9 mouse cellular contexts compared by ENCODE assay signal in the genomic region with DNA sequence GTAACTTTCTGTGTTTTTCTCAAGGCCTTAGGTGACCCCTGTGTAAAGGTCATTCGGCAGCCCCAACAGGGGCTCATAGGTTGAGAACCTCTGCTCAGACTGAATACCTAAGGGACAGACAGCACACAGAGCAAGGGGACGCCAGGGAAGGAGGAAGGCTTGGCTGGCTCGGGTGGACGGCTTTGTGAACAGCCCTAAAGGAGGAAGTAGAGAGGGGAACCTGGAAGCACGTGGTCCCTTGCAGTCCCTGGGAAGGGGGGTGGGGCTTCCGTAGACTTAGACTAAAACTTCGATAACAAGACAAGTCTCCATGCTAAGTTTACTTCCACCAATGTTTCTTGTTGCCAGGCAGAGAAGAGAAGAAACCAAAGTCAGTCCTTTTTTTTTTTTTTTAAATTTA. TPM values are rescaled to one million over a fixed set of nuclear protein-coding genes. Genes with fewer than 3 reads are reported as not detected.
A peak's percentile ranks its signal among the peaks of the same experiment; 100 is the strongest.
DNase-seq lines count a peak whose midpoint lies in the region; ATAC-seq lines count a peak whose summit lies in the region.
"Had no signal": no experiment of that assay in that cellular context is flagged by ENCODE, and none has a peak within 500 bp of the region (broad histone marks: within the 10 kb centered on the region; RNA-seq: fewer than 3 reads in every experiment).

No protein-coding gene starts in this region.

- H3K4me1 ChIP-seq in forebrain, embryonic 12.5 days: peaks cover 50% of the 10 kb centered on the region
- peaks cover 70% of the 10 kb centered on the region for H3K4me1 ChIP-seq in limb, embryonic 10.5 days

- H3K4me3 ChIP-seq in forebrain, embryonic 12.5 days (replicated peaks): no peak overlapping the region
- H3K4me3 ChIP-seq in limb, embryonic 10.5 days: no peak overlapping the region

- H3K27ac ChIP-seq in forebrain, embryonic 12.5 days: no peak overlapping the region
- no peak overlapping the region for H3K27ac ChIP-seq in limb, embryonic 10.5 days

- peaks cover 63% of the 10 kb centered on the region for H3K27me3 ChIP-seq in forebrain, embryonic 12.5 days
- H3K27me3 ChIP-seq in limb, embryonic 10.5 days (ENCODE audit: low read depth, poor library complexity, severe bottlenecking): peaks cover 80% of the 10 kb centered on the region

- ATAC-seq in CD4-positive, CD25-positive, alpha-beta regulatory T cell, adult 4 months: no peak
- no peak for ATAC-seq in forebrain, embryonic 12.5 days (ENCODE audit: low FRiP score)

- no peak overlapping the region for H3K9ac ChIP-seq in forebrain, embryonic 12.5 days

- no peaks in the 10 kb centered on the region for H3K36me3 ChIP-seq in forebrain, embryonic 12.5 days (replicated peaks)
- no peaks in the 10 kb centered on the region for H3K36me3 ChIP-seq in limb, embryonic 10.5 days

- 61% methylated on average over 7 of the region's 7 CpGs for WGBS in forebrain, embryonic 12.5 days
- 63% methylated on average over 7 of the region's 7 CpGs for WGBS in limb, embryonic 10.5 days

- no peak overlapping the region for H3K4me2 ChIP-seq in forebrain, embryonic 12.5 days

- H3K9me3 ChIP-seq in forebrain, embryonic 12.5 days: no peaks in the 10 kb centered on the region
- H3K9me3 ChIP-seq in limb, embryonic 10.5 days (replicated peaks): no peaks in the 10 kb centered on the region

- DNase-seq in CD4-positive, CD25-positive, alpha-beta regulatory T cell, adult 2 months (ENCODE audit: low read depth, low spot score): peak; percentile 57
- peak; percentile 43 for DNase-seq in right cerebral cortex, postnatal 14 days
- DNase-seq in right cerebral cortex, postnatal 36 days (ENCODE audit: low spot score in 2 of 2): no peak
- DNase-seq in skeletal muscle tissue, adult 2 months (ENCODE audit: low read depth, low spot score): peak; percentile 44
- DNase-seq in limb, embryonic 10.5 days (ENCODE audit: low spot score): no peak
- DNase-seq in gastrocnemius, postnatal 10 days: no peak
- DNase-seq: cerebellum, adult 18-20 months had no signal

RNA-seq across cellular contexts. Expression of gene Nfam1, which starts 3.0 kb away (rescaled TPM):
- 1 to 10 TPM in 1 of 2 experiments, under 1 TPM in 1; 0.22 to 1.1 TPM for polyA plus RNA-seq in CD4-positive, CD25-positive, alpha-beta regulatory T cell, adult 4 months (2017; shearing (Covaris generic))
- polyA plus RNA-seq in forebrain, embryonic 12.5 days (2016; fragmentation: Nextera tagmentation; extraction: Ambion mirVana): 1.4 and 1.7 TPM in 2 replicates
- polyA plus RNA-seq in limb, embryonic 10.5 days (2016; fragmentation: Nextera tagmentation; extraction: Ambion mirVana): 2.6 and 2.9 TPM in 2 replicates
- total RNA-seq in gastrocnemius, postnatal 10 days (2021): 1 to 10 TPM; 1.4 to 3.0 TPM

RNA-seq across cellular contexts. Expression of gene Tcf20, which starts 48.4 kb away (rescaled TPM):
- polyA plus RNA-seq in CD4-positive, CD25-positive, alpha-beta regulatory T cell, adult 4 months (2017; shearing (Covaris generic)): 10 to 100 TPM; 15.9 to 19.7 TPM
- polyA plus RNA-seq in forebrain, embryonic 12.5 days (2016; fragmentation: Nextera tagmentation; extraction: Ambion mirVana): 14.7 and 14.9 TPM in 2 replicates
- 8.1 and 8.3 TPM in 2 replicates for polyA plus RNA-seq in limb, embryonic 10.5 days (2016; fragmentation: Nextera tagmentation; extraction: Ambion mirVana)
- total RNA-seq in gastrocnemius, postnatal 10 days (2021): 10 to 100 TPM; 33.4 to 40.6 TPM

RNA-seq across cellular contexts. Expression of gene Serhl, which starts 53.2 kb away (rescaled TPM):
- polyA plus RNA-seq in CD4-positive, CD25-positive, alpha-beta regulatory T cell, adult 4 months (2017; shearing (Covaris generic)): 10 to 100 TPM; 81.9 to 88.8 TPM
- polyA plus RNA-seq in forebrain, embryonic 12.5 days (2016; fragmentation: Nextera tagmentation; extraction: Ambion mirVana): 36.0 and 45.4 TPM in 2 replicates
- polyA plus RNA-seq in limb, embryonic 10.5 days (2016; fragmentation: Nextera tagmentation; extraction: Ambion mirVana): 42.8 and 49.1 TPM in 2 replicates
- total RNA-seq in gastrocnemius, postnatal 10 days (2021): 10 to 100 TPM; 34.8 to 35.4 TPM

Comparison
In these comparisons a context has a peak if more than half of its experiments do, and no peak if none do; other contexts are left out.
1. DNase-seq: peak in CD4-positive, CD25-positive, alpha-beta regulatory T cell, adult 2 months (single experiment), right cerebral cortex, postnatal 14 days (single experiment) and skeletal muscle tissue, adult 2 months (single experiment); none in right cerebral cortex, postnatal 36 days (0 of 2), limb, embryonic 10.5 days (single experiment) and gastrocnemius, postnatal 10 days (single experiment).